Mouse (Mus musculus): Measurements from ENCODE around the gene Pde6d. TPM values are rescaled to one million over a fixed set of nuclear protein-coding genes. Genes with fewer than 3 reads are reported as not detected.

The Pde6d gene
- total RNA-seq, 4 experiments from 2014 or later: 24.5 to 33.4 (median 26.8) TPM

GRCm38 (mm10) chr1:86503906-86504696 is 78.3 kb downstream of the Pde6d start:
- DNase-seq (ENCODE audit: low spot score in 2 of 2): peak; percentile 89 to 92

- DNase-seq (ENCODE audit: low spot score in 2 of 2): no peak
Observed at GRCm38 (mm10) chr1:86503165-86503747, 79.2 kb downstream of the Pde6d start.

- DNase-seq (ENCODE audit: low spot score in 2 of 2): no peak
Observed at GRCm38 (mm10) chr1:86502221-86503048, 80.0 kb downstream of the Pde6d start.

- DNase-seq (ENCODE audit: low spot score in 2 of 2): peak; percentile 85 to 86
Observed at GRCm38 (mm10) chr1:86501559-86501958, 80.9 kb downstream of the Pde6d start.

GRCm38 (mm10) chr1:86501114-86501532 is 81.3 kb downstream of the Pde6d start:
- DNase-seq (ENCODE audit: low spot score in 2 of 2): no peak

GRCm38 (mm10) chr1:86500681-86501080 is 81.7 kb downstream of the Pde6d start:
- DNase-seq (ENCODE audit: low spot score in 2 of 2): no peak

- DNase-seq (ENCODE audit: low spot score in 2 of 2): peak in 1 of 2 experiments; percentile 55
Observed at GRCm38 (mm10) chr1:86499903-86500302, 82.5 kb downstream of the Pde6d start.

GRCm38 (mm10) chr1:86498611-86499010 is 83.8 kb downstream of the Pde6d start:
- no peak for DNase-seq (ENCODE audit: low spot score in 2 of 2)

- DNase-seq (ENCODE audit: low spot score in 2 of 2): no peak
Observed at GRCm38 (mm10) chr1:86497986-86498385, 84.4 kb downstream of the Pde6d start.

- DNase-seq (ENCODE audit: low spot score in 2 of 2): no peak
Observed at GRCm38 (mm10) chr1:86497361-86497760, 85.1 kb downstream of the Pde6d start.

GRCm38 (mm10) chr1:86496340-86496739 is 86.1 kb downstream of the Pde6d start:
- no peak for DNase-seq (ENCODE audit: low spot score in 2 of 2)

- DNase-seq (ENCODE audit: low spot score in 2 of 2): no peak
Observed at GRCm38 (mm10) chr1:86493783-86494182, 88.6 kb downstream of the Pde6d start.

Other genes with a start within 250 kb of the Pde6d start
- 100 to 1,000 TPM in 2 of 4 experiments, 10 to 100 TPM in 2; 86.8 to 116 (median 104) TPM for gene Ncl, start 223.2 kb downstream of the Pde6d start, total RNA-seq (2022)
- not detected for gene Nmur1, start 156.4 kb downstream of the Pde6d start, total RNA-seq (2022)
- gene Tex44, start 156.3 kb downstream of the Pde6d start, total RNA-seq (2022): not detected
- gene Ptma, start 55.9 kb downstream of the Pde6d start, total RNA-seq (2022): 10 to 100 TPM; 50.9 to 76.9 (median 67.7) TPM
- 10 to 100 TPM in 3 of 4 experiments, 1 to 10 TPM in 1; 9.6 to 10.5 (median 10.3) TPM for gene Cops7b, start 275 bp upstream of the Pde6d start, total RNA-seq (2022)
- under 1 TPM; 0.38 to 0.92 (median 0.48) TPM for gene Nppc, start 87.9 kb upstream of the Pde6d start, total RNA-seq (2022)
- gene Dis3l2, start 121.2 kb upstream of the Pde6d start, total RNA-seq (2022): 10 to 100 TPM; 11.8 to 13.5 (median 13.4) TPM